Comparison of ENCODE assay signal across 8 mouse cellular contexts in genomic region chr13:45516501-45517393, GRCm38 (mm10). TPM values are rescaled to one million over a fixed set of nuclear protein-coding genes. Genes with fewer than 3 reads are reported as not detected.
DNase-seq lines count a peak whose midpoint lies in the region; ATAC-seq and TF ChIP-seq lines count a peak whose summit lies in the region.

No protein-coding gene starts in this region.

- no peak for TF ChIP-seq EP300 in stomach, postnatal 0 days (optimal IDR thresholded peaks at IDR 0.05)

- ATAC-seq in forebrain, embryonic 13.5 days = peak; percentile 85
- ATAC-seq in intestine, postnatal 0 days = no peak
- ATAC-seq in lung, embryonic 15.5 days (ENCODE audit: borderline replicate concordance, extremely low read depth, low FRiP score, low TSS enrichment) = peak; percentile 53; the same call in 1 of the 2 replicates
- peak; percentile 65 for ATAC-seq in stomach, postnatal 0 days (ENCODE audit: low FRiP score, low TSS enrichment)

- H3K9ac ChIP-seq in forebrain, embryonic 13.5 days = peak overlapping the region; percentile 61
- 0 out of 2 replicates have a peak overlapping the region, but pooled peaks have one; percentile 26 for H3K9ac ChIP-seq in intestine, postnatal 0 days (ENCODE audit: low read depth, low read length)
- H3K9ac ChIP-seq in lung, embryonic 15.5 days = peak overlapping the region; percentile 29
- H3K9ac ChIP-seq in stomach, postnatal 0 days (ENCODE audit: low read length) = peak overlapping the region; percentile 41; the same call in 1 of the 2 replicates

- H3K27me3 ChIP-seq in forebrain, embryonic 13.5 days = 0 out of 2 replicates have a peak, but pooled peaks cover 3% of the 10 kb centered on the region
- no peaks in the 10 kb centered on the region for H3K27me3 ChIP-seq in intestine, postnatal 0 days (replicated peaks; ENCODE audit: control insufficient read depth, insufficient read depth, low read length)
- H3K27me3 ChIP-seq in lung, embryonic 15.5 days = no peaks in the 10 kb centered on the region
- no peaks in the 10 kb centered on the region for H3K27me3 ChIP-seq in stomach, postnatal 0 days (ENCODE audit: control insufficient read depth, insufficient read depth, low read length)

- peak overlapping the region; percentile 63 for H3K4me2 ChIP-seq in forebrain, embryonic 13.5 days
- H3K4me2 ChIP-seq in intestine, postnatal 0 days (replicated peaks; ENCODE audit: low read depth) = peak overlapping the region; percentile 58
- peak overlapping the region; percentile 62 for H3K4me2 ChIP-seq in lung, embryonic 15.5 days
- peak overlapping the region; percentile 52 for H3K4me2 ChIP-seq in stomach, postnatal 0 days (replicated peaks; ENCODE audit: low read depth)

- peaks cover 30% of the 10 kb centered on the region for H3K4me1 ChIP-seq in forebrain, embryonic 13.5 days
- H3K4me1 ChIP-seq in intestine, postnatal 0 days (replicated peaks; ENCODE audit: control insufficient read depth, insufficient read depth, low read length) = peaks cover 13% of the 10 kb centered on the region
- peaks cover 43% of the 10 kb centered on the region for H3K4me1 ChIP-seq in lung, embryonic 15.5 days
- H3K4me1 ChIP-seq in stomach, postnatal 0 days (replicated peaks; ENCODE audit: control insufficient read depth, insufficient read depth) = peaks cover 6% of the 10 kb centered on the region; the same call in 1 of the 2 replicates

- no peak for TF ChIP-seq CTCF in intestine, postnatal 0 days (IDR thresholded peaks at IDR 0.05; ENCODE audit: low read depth)
- no peak for TF ChIP-seq CTCF in stomach, postnatal 0 days (IDR thresholded peaks at IDR 0.05; ENCODE audit: low read depth)

- H3K36me3 ChIP-seq in forebrain, embryonic 13.5 days (ENCODE audit: poor library complexity, severe bottlenecking) = no peaks in the 10 kb centered on the region
- H3K36me3 ChIP-seq in intestine, postnatal 0 days (ENCODE audit: control insufficient read depth, insufficient read depth) = no peaks in the 10 kb centered on the region
- no peaks in the 10 kb centered on the region for H3K36me3 ChIP-seq in lung, embryonic 15.5 days
- H3K36me3 ChIP-seq in stomach, postnatal 0 days (ENCODE audit: control insufficient read depth, insufficient read depth, low read length) = no peaks in the 10 kb centered on the region

- WGBS in forebrain, embryonic 13.5 days = 2% methylated on average over 24 of the region's 24 CpGs
- WGBS in intestine, postnatal 0 days = 12% methylated on average over 24 of the region's 24 CpGs
- WGBS in lung, embryonic 15.5 days = 7% methylated on average over 24 of the region's 24 CpGs
- WGBS in stomach, postnatal 0 days = 14% methylated on average over 24 of the region's 24 CpGs

- DNase-seq in right cerebral cortex, postnatal 4 days = peak; percentile 41
- DNase-seq in right cerebral cortex, postnatal 25 days = no peak
- peak; percentile 83 for DNase-seq in stomach, postnatal 0 days (ENCODE audit: low spot score)
- no peak for DNase-seq in thymus, postnatal 10 days (ENCODE audit: low spot score in 2 of 2)
- no peak for DNase-seq in urinary bladder, adult 2 months (ENCODE audit: low spot score)

- peak overlapping the region; percentile 31 for H3K4me3 ChIP-seq in forebrain, embryonic 13.5 days
- H3K4me3 ChIP-seq in intestine, postnatal 0 days (ENCODE audit: low read depth, low read length) = 0 out of 2 replicates have a peak overlapping the region, but pooled peaks have one; percentile 7
- peak overlapping the region; percentile 32 for H3K4me3 ChIP-seq in lung, embryonic 15.5 days
- H3K4me3 ChIP-seq in stomach, postnatal 0 days (ENCODE audit: low read depth, low read length) = peak overlapping the region; percentile 15; the same call in 1 of the 2 replicates

- no peaks in the 10 kb centered on the region for H3K9me3 ChIP-seq in forebrain, embryonic 13.5 days (replicated peaks)
- H3K9me3 ChIP-seq in intestine, postnatal 0 days (ENCODE audit: control insufficient read depth) = no peaks in the 10 kb centered on the region
- H3K9me3 ChIP-seq in lung, embryonic 15.5 days = no peaks in the 10 kb centered on the region
- no peaks in the 10 kb centered on the region for H3K9me3 ChIP-seq in stomach, postnatal 0 days (ENCODE audit: control insufficient read depth, low read length)

- peak overlapping the region; percentile 80 for H3K27ac ChIP-seq in forebrain, embryonic 13.5 days
- no peak overlapping the region for H3K27ac ChIP-seq in intestine, postnatal 0 days (ENCODE audit: low read depth, low read length)
- H3K27ac ChIP-seq in lung, embryonic 15.5 days = peak overlapping the region; percentile 36; the same call in 1 of the 2 replicates
- peak overlapping the region; percentile 40 for H3K27ac ChIP-seq in stomach, postnatal 0 days (replicated peaks)

RNA-seq across cellular contexts. Expression of gene Gmpr, which starts 9.5 kb away (rescaled TPM):
- 14.0 and 17.2 TPM in 2 replicates for polyA plus RNA-seq in forebrain, embryonic 13.5 days (2015; fragmentation: Nextera tagmentation; extraction: Ambion mirVana)
- polyA plus RNA-seq in intestine, postnatal 0 days (2015; fragmentation: Nextera tagmentation; extraction: Ambion mirVana) = 20.5 and 22.5 TPM in 2 replicates
- 25.6 and 27.9 TPM in 2 replicates for polyA plus RNA-seq in lung, embryonic 15.5 days (2015; fragmentation: Nextera tagmentation; extraction: Ambion mirVana)
- 38.7 and 40.3 TPM in 2 replicates for polyA plus RNA-seq in stomach, postnatal 0 days (2015; fragmentation: Nextera tagmentation; extraction: Ambion mirVana)
- 77.6 and 80.5 TPM in 2 replicates for polyA plus RNA-seq in urinary bladder, adult 2 months (2012; rRNA removed)

Comparison
In these comparisons a context has a peak if more than half of its experiments do, and no peak if none do; other contexts are left out.
1. DNase-seq: peak in right cerebral cortex, postnatal 4 days (single experiment) and stomach, postnatal 0 days (single experiment); none in right cerebral cortex, postnatal 25 days (single experiment), thymus, postnatal 10 days (0 of 2) and urinary bladder, adult 2 months (single experiment).
2. Peak in every context shown above with its lines, with median percentiles within 50 percentile points of each other: H3K4me2 ChIP-seq, H3K4me3 ChIP-seq and H3K9ac ChIP-seq.